Mouse (Mus musculus) limb, embryonic 11.5 days (tissue): ENCODE measurements around the gene Antxrl. TPM values are rescaled to one million over a fixed set of nuclear protein-coding genes. Genes with fewer than 3 reads are reported as not detected.
A peak's percentile ranks its signal among the peaks of the same experiment; 100 is the strongest.

Experiments used
- ATAC-seq: fragments of 200-750 bp; cut with Nextera tagmentation; 2 replicates; pipeline ENCODE4 v1.8.0; 2017; ENCODE audit warnings: low read depth; ENCODE audit not compliant: insufficient number of reproducible peaks, low FRiP score, low TSS enrichment
- DNase-seq: peaks from one replicate; pipeline ENCODE4 v3.0.0-alpha.2; 2015; ENCODE audit warnings: low spot score
- H3K27ac ChIP-seq: fragments of 300-500 bp; sonication (generic); replicated peaks from 2 replicates; pipeline ENCODE4 v1.5.1; 2014; ENCODE audit warnings: low read depth, mild to moderate bottlenecking, low read length
- H3K27me3 ChIP-seq: fragments of 300-500 bp; sonication (generic); 2 replicates; pipeline ENCODE4 v1.6.1; 2014; ENCODE audit warnings: mild to moderate bottlenecking, low read length, mixed read lengths; ENCODE audit not compliant: control insufficient read depth, insufficient read depth
- H3K36me3 ChIP-seq: fragments of 300-500 bp; sonication (generic); 2 replicates; pipeline ENCODE4 v1.6.1; 2014; ENCODE audit warnings: mild to moderate bottlenecking, low read length, moderate library complexity, mixed read lengths; ENCODE audit not compliant: control insufficient read depth, insufficient read depth
- H3K4me1 ChIP-seq: fragments of 300-500 bp; sonication (generic); 2 replicates; pipeline ENCODE4 v1.6.1; 2014; ENCODE audit warnings: low read length, mixed read lengths; ENCODE audit not compliant: control insufficient read depth, insufficient read depth
- H3K4me2 ChIP-seq: fragments of 300-500 bp; sonication (generic); 2 replicates; pipeline ENCODE4 v1.6.1; 2014; ENCODE audit warnings: low read depth, mild to moderate bottlenecking, moderate library complexity; ENCODE audit not compliant: severe bottlenecking
- H3K4me3 ChIP-seq: fragments of 300-500 bp; sonication (generic); 2 replicates; pipeline ENCODE4 v1.5.1; 2014; ENCODE audit warnings: low read depth, low read length
- H3K9ac ChIP-seq: fragments of 300-500 bp; sonication (generic); 2 replicates; pipeline ENCODE4 v1.6.1; 2014; ENCODE audit warnings: mild to moderate bottlenecking, low read length
- H3K9me3 ChIP-seq: fragments of 300-500 bp; sonication (generic); 2 replicates; pipeline ENCODE4 v1.6.1; 2016; ENCODE audit warnings: low read length; ENCODE audit not compliant: control insufficient read depth
- WGBS: fragments of 180-500 bp; shearing (Covaris S2); extraction: QIAGEN DNeasy Blood & Tissue Kit; methylation state at CpG from one replicate; pipeline ENCODE4 v1.1.7; 2014; 5-methylcytosine and 5-hydroxymethylcytosine counted together
- polyA plus RNA-seq: library from polyadenylated mRNA; unstranded; fragments of >200 nt; fragmentation: Nextera tagmentation; extraction: Ambion mirVana; gene quantifications from 2 replicates; pipeline ENCODE4 v1.2.1, GENCODE M21; 2014

The Antxrl gene
- polyA plus RNA-seq, 1 experiment from 2014 or later, result not detected

DNA sequence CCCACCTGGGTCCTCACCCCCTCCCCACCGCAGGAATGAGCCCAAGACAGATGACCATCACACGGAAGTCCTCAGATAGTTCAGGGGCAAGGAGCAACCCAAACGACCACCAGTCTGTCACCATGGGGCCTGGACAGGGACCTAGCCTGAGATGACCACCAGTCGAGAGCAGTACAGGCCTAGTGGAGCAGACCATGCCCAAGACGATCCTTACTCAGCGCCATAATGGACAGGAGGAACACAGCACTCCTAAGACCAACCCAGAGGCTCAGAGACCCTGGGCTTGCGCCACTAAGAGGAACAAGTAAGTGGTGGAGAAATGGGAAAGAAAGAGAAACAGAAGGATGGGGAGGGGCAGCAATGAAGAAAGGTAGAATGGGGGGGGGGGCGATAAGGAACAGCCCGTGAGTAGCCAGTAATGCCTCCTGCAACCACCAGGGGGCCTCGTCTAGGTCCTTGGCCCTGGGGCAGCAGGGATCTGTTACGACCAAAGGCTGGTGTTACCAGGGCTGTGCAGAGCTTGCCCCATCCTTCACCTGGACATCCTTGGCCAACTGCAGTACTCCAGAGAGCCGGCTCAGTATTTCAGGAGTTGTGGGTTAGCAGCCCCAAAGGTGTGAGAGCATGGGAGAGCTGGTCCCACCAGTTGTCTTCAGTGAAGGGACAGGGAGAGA is 54.0 kb downstream of the Antxrl start:
- 59% methylated on average over 12 of the region's 12 CpGs for WGBS
- H3K9ac ChIP-seq, result no peak overlapping the region
- H3K27me3 ChIP-seq, result no peaks in the 10 kb centered on the region
- H3K27ac ChIP-seq, result no peak overlapping the region
- peak; percentile 45 for DNase-seq
- ATAC-seq, result no peak
- H3K4me1 ChIP-seq, result no peaks in the 10 kb centered on the region
- H3K4me3 ChIP-seq, result no peak overlapping the region
- H3K36me3 ChIP-seq, result no peaks in the 10 kb centered on the region
- H3K9me3 ChIP-seq, result no peaks in the 10 kb centered on the region
- no peak overlapping the region for H3K4me2 ChIP-seq

- Histone ChIP-seq H3K27ac (no peak overlapping the region), H3K27me3 (no peaks in the 10 kb centered on the region), H3K4me2 (no peak overlapping the region), H3K4me1 (no peaks in the 10 kb centered on the region), H3K4me3 (no peak overlapping the region), H3K36me3 (no peaks in the 10 kb centered on the region), H3K9ac (no peak overlapping the region), H3K9me3 (no peaks in the 10 kb centered on the region)
- DNase-seq (no peak), ATAC-seq (no peak)
- WGBS, result 81% methylated on average over 4 of the region's 4 CpGs
These were observed 55.1 kb downstream of the Antxrl start for GRCm38 (mm10) chr14:34107594-34107993.

GRCm38 (mm10) chr14:34114311-34114710 is 61.8 kb downstream of the Antxrl start:
- ATAC-seq (no peak), DNase-seq (no peak)
- Histone ChIP-seq H3K9me3 (no peaks in the 10 kb centered on the region), H3K27ac (no peak overlapping the region), H3K36me3 (no peaks in the 10 kb centered on the region), H3K4me3 (no peak overlapping the region), H3K27me3 (no peaks in the 10 kb centered on the region), H3K4me2 (no peak overlapping the region), H3K4me1 (no peaks in the 10 kb centered on the region), H3K9ac (no peak overlapping the region)
- 92% methylated on average over 4 of the region's 4 CpGs for WGBS

DNA sequence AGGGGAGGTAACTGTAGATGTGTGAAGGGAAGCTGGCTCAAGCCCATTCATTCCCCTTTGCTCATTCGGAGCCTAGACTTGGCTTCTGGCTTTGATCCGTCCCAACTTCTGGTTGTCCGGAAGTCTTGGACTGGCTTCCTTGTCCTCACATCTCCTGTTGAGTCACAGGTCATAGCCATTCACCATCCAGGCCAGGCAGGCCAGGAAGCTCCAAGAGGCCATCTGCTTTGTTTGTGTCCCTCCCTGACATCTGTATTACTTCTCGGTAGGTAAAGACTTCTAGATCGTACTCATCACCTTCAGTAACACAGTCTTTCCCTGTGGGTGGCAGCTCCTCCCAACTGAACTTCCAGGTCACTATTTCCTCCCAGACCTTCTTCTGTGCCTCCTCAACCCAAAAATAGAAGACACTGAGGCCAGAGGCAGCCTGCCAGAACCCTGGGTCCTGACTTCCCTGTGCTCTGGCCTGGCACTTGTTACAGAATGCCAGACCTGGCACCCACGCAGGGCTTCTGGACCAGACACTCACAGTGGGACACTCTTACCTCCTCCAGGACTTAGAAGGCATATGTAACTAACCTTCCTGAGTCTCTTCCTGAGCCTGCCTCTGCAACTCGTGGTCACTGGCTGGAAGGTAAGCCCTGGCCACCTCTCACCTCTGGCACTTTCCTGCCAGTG is 66.7 kb downstream of the Antxrl start:
- H3K4me1 ChIP-seq, result no peaks in the 10 kb centered on the region
- no peak for DNase-seq
- H3K27ac ChIP-seq, result no peak overlapping the region
- 76% methylated on average over 7 of the region's 7 CpGs for WGBS
- ATAC-seq, result no peak
- H3K36me3 ChIP-seq, result no peaks in the 10 kb centered on the region
- no peak overlapping the region for H3K9ac ChIP-seq
- H3K9me3 ChIP-seq, result no peaks in the 10 kb centered on the region
- H3K27me3 ChIP-seq, result no peaks in the 10 kb centered on the region
- H3K4me3 ChIP-seq, result no peak overlapping the region
- no peak overlapping the region for H3K4me2 ChIP-seq

- H3K36me3 ChIP-seq, result no peaks in the 10 kb centered on the region
- H3K4me1 ChIP-seq, result no peaks in the 10 kb centered on the region
- no peak overlapping the region for H3K27ac ChIP-seq
- DNase-seq (no peak), ATAC-seq (no peak)
- H3K27me3 ChIP-seq, result no peaks in the 10 kb centered on the region
- no peaks in the 10 kb centered on the region for H3K9me3 ChIP-seq
- no peak overlapping the region for H3K4me2 ChIP-seq
- 80% methylated on average over 12 of the region's 12 CpGs for WGBS
- H3K4me3 ChIP-seq, result no peak overlapping the region
- no peak overlapping the region for H3K9ac ChIP-seq
These were observed 67.8 kb downstream of the Antxrl start for GRCm38 (mm10) chr14:34120016-34120910.

- H3K9ac ChIP-seq, result no peak overlapping the region
- WGBS, result 93% methylated on average over 3 of the region's 3 CpGs
These were observed 68.4 kb downstream of the Antxrl start for GRCm38 (mm10) chr14:34120923-34121351.

DNA sequence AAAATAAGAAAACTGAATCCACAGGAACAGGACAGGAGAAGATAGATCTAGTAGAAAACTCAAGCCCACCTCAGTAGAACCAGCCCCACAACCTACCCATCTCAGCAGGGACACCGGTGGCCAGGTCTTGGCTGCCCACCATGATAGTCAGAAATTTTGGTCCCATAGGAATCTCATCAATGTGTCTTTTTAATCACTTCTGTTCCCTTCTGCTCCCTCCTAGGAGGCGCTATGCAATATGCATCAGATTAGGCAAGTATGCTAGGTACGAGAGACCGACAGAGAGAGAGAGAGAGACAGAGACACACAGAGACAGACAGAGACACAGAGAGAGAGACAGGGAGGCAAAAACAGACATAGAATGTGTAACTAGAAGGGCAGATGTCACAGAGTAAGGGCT is 69.2 kb downstream of the Antxrl start:
- DNase-seq, result no peak
- 93% methylated on average over 4 of the region's 4 CpGs for WGBS
- ATAC-seq, result no peak

More at GRCm38 (mm10) chr14:34120923-34121351, 68.4 kb downstream of the Antxrl start:
- ATAC-seq, result no peak
- Histone ChIP-seq H3K36me3 (no peaks in the 10 kb centered on the region), H3K27ac (no peak overlapping the region), H3K4me3 (no peak overlapping the region), H3K4me1 (no peaks in the 10 kb centered on the region), H3K27me3 (no peaks in the 10 kb centered on the region), H3K9me3 (no peaks in the 10 kb centered on the region), H3K4me2 (no peak overlapping the region)
- no peak for DNase-seq

More for the DNA sequence above, 69.2 kb downstream of the Antxrl start:
- H3K36me3 ChIP-seq, result no peaks in the 10 kb centered on the region
- H3K4me1 ChIP-seq, result no peaks in the 10 kb centered on the region
- H3K9ac ChIP-seq, result no peak overlapping the region
- H3K27me3 ChIP-seq, result no peaks in the 10 kb centered on the region
- no peak overlapping the region for H3K27ac ChIP-seq
- no peak overlapping the region for H3K4me3 ChIP-seq
- H3K4me2 ChIP-seq, result no peak overlapping the region
- H3K9me3 ChIP-seq, result no peaks in the 10 kb centered on the region
